Mouse (Mus musculus): Measurements from ENCODE around the gene Arpc5l.

- no peak for TF ChIP-seq CTCF (IDR thresholded peaks at IDR 0.05; ENCODE audit: extremely low read depth, insufficient read depth, insufficient read length, insufficient replicate concordance)
- TF ChIP-seq POLR2A (IDR thresholded peaks at IDR 0.05; ENCODE audit: low read depth, low read length), result no peak
Observed at GRCm38 (mm10) chr2:39048515-39048914, 43.4 kb downstream of the Arpc5l start.

Measured in spleen, adult 2 months (tissue).